Mouse (Mus musculus): ENCODE data around the gene Gjd2. TPM values are rescaled to one million over a fixed set of nuclear protein-coding genes. Genes with fewer than 3 reads are reported as not detected.

Gene Gjd2
- polyA plus RNA-seq, 1 experiment from 2014 or later, result 0.44 TPM

GRCm38 (mm10) chr2:113997484-113997883 lies 15.9 kb downstream of the Gjd2 start:
- Histone ChIP-seq H3K4me3 (no peak overlapping the region), H3K36me3 (no peaks in the 10 kb centered on the region), H3K9me3 (replicated peaks) (no peaks in the 10 kb centered on the region), H3K27ac (replicated peaks) (no peak overlapping the region), H3K27me3 (ENCODE audit: low read depth, poor library complexity, severe bottlenecking) (no peaks in the 10 kb centered on the region), H3K4me1 (no peaks in the 10 kb centered on the region)
- WGBS, result 81% methylated on average over 8 of the region's 8 CpGs
- no peak for DNase-seq (ENCODE audit: low spot score)

GRCm38 (mm10) chr2:113996930-113997329 lies 16.5 kb downstream of the Gjd2 start:
- no peaks in the 10 kb centered on the region for H3K4me1 ChIP-seq
- no peak for DNase-seq (ENCODE audit: low spot score)
- H3K9me3 ChIP-seq (replicated peaks), result no peaks in the 10 kb centered on the region
- no peaks in the 10 kb centered on the region for H3K36me3 ChIP-seq
- no peaks in the 10 kb centered on the region for H3K27me3 ChIP-seq (ENCODE audit: low read depth, poor library complexity, severe bottlenecking)
- no peak overlapping the region for H3K4me3 ChIP-seq
- no peak overlapping the region for H3K27ac ChIP-seq (replicated peaks)

- H3K36me3 ChIP-seq, result no peaks in the 10 kb centered on the region
- H3K4me1 ChIP-seq, result peaks cover 10% of the 10 kb centered on the region
- H3K9me3 ChIP-seq (replicated peaks), result no peaks in the 10 kb centered on the region
- H3K27ac ChIP-seq (replicated peaks), result no peak overlapping the region
- no peaks in the 10 kb centered on the region for H3K27me3 ChIP-seq (ENCODE audit: low read depth, poor library complexity, severe bottlenecking)
- H3K4me3 ChIP-seq, result no peak overlapping the region
- no peak for DNase-seq (ENCODE audit: low spot score)
- WGBS, result 93% methylated on average over 2 of the region's 2 CpGs
These were observed 28.5 kb downstream of the Gjd2 start for GRCm38 (mm10) chr2:113984890-113985289.

- Histone ChIP-seq H3K4me3 (no peak overlapping the region), H3K4me1 (peaks cover 18% of the 10 kb centered on the region), H3K27ac (replicated peaks) (peak overlapping the region; percentile 33; the same call in 1 of the 2 replicates), H3K9me3 (replicated peaks) (no peaks in the 10 kb centered on the region), H3K27me3 (ENCODE audit: low read depth, poor library complexity, severe bottlenecking) (peaks cover 4% of the 10 kb centered on the region; the same call in 1 of the 2 replicates), H3K36me3 (no peaks in the 10 kb centered on the region)
- no peak for DNase-seq (ENCODE audit: low spot score)
- WGBS, result 41% methylated on average over 8 of the region's 8 CpGs
These were observed 32.8 kb downstream of the Gjd2 start for GRCm38 (mm10) chr2:113980664-113981063.

- H3K27me3 ChIP-seq (ENCODE audit: low read depth, poor library complexity, severe bottlenecking), result peaks cover 4% of the 10 kb centered on the region; the same call in 1 of the 2 replicates
- peak; percentile 12 for DNase-seq (ENCODE audit: low spot score)
- H3K4me3 ChIP-seq, result no peak overlapping the region
- no peaks in the 10 kb centered on the region for H3K9me3 ChIP-seq (replicated peaks)
- WGBS, result 60% methylated on average over 5 of the region's 5 CpGs
- H3K36me3 ChIP-seq, result no peaks in the 10 kb centered on the region
- no peak overlapping the region for H3K27ac ChIP-seq (replicated peaks)
- peaks cover 26% of the 10 kb centered on the region for H3K4me1 ChIP-seq
These were observed 35.2 kb downstream of the Gjd2 start for GRCm38 (mm10) chr2:113978151-113978771.

GRCm38 (mm10) chr2:113973950-113974349 lies 39.5 kb downstream of the Gjd2 start:
- 78% methylated on average over 7 of the region's 7 CpGs for WGBS
- Histone ChIP-seq H3K27me3 (ENCODE audit: low read depth, poor library complexity, severe bottlenecking) (no peaks in the 10 kb centered on the region), H3K4me1 (peaks cover 20% of the 10 kb centered on the region), H3K27ac (replicated peaks) (no peak overlapping the region), H3K9me3 (replicated peaks) (no peaks in the 10 kb centered on the region), H3K36me3 (no peaks in the 10 kb centered on the region), H3K4me3 (no peak overlapping the region)
- no peak for DNase-seq (ENCODE audit: low spot score)

- H3K36me3 ChIP-seq, result no peaks in the 10 kb centered on the region
- no peak overlapping the region for H3K4me3 ChIP-seq
- DNase-seq (ENCODE audit: low spot score), result no peak
- H3K4me1 ChIP-seq, result no peaks in the 10 kb centered on the region
- H3K27me3 ChIP-seq (ENCODE audit: low read depth, poor library complexity, severe bottlenecking), result no peaks in the 10 kb centered on the region
- no peak overlapping the region for H3K27ac ChIP-seq (replicated peaks)
- WGBS, result 45% methylated on average over 4 of the region's 4 CpGs
- no peaks in the 10 kb centered on the region for H3K9me3 ChIP-seq (replicated peaks)
These were observed 47.0 kb downstream of the Gjd2 start for GRCm38 (mm10) chr2:113966421-113966820.

Other genes with a start within 250 kb of the Gjd2 start
- gene Scg5, start 184.5 kb downstream of the Gjd2 start, polyA plus RNA-seq (2016; fragmentation: Nextera tagmentation; extraction: Ambion mirVana), result 21.5 and 37.9 TPM in 2 replicates
- 31.3 and 38.6 TPM in 2 replicates for gene Arhgap11a, start 165.0 kb downstream of the Gjd2 start, polyA plus RNA-seq (2016; fragmentation: Nextera tagmentation; extraction: Ambion mirVana)
- gene Actc1, start 39.9 kb upstream of the Gjd2 start, polyA plus RNA-seq (2016; fragmentation: Nextera tagmentation; extraction: Ambion mirVana), result 3.1 and 3.6 TPM in 2 replicates
- gene Aqr, start 173.4 kb upstream of the Gjd2 start, polyA plus RNA-seq (2016; fragmentation: Nextera tagmentation; extraction: Ambion mirVana), result 45.2 and 49.9 TPM in 2 replicates
- 2.5 and 2.6 TPM in 2 replicates for gene Zfp770, start 187.8 kb upstream of the Gjd2 start, polyA plus RNA-seq (2016; fragmentation: Nextera tagmentation; extraction: Ambion mirVana)